Mouse (Mus musculus): Measurements from ENCODE around the gene Pea15a. TPM values are rescaled to one million over a fixed set of nuclear protein-coding genes. Genes with fewer than 3 reads are reported as not detected.
A peak's percentile ranks its signal among the peaks of the same experiment; 100 is the strongest.

Gene Pea15a
- polyA plus RNA-seq, 1 experiment from 2014 or later: 405 TPM

GRCm38 (mm10) chr1:172219451-172220406 lies 13.1 kb upstream of the Pea15a start, which contains the start of gene Casq1:
TSS of gene Casq1 (minus strand) at chr1:172219868.
- Histone ChIP-seq H3K27me3 (no peaks in the 10 kb centered on the region), H3K27ac (peak within 1 kb of the TSS; percentile 81), H3K9ac (no peak within 1 kb of the TSS), H3K36me3 (replicated peaks) (no peaks in the 10 kb centered on the region), H3K4me3 (replicated peaks) (no peak within 1 kb of the TSS), H3K4me2 (no peak within 1 kb of the TSS), H3K9me3 (no peaks in the 10 kb centered on the region), H3K4me1 (peaks cover 57% of the 10 kb centered on the region)
- 77% methylated on average over 19 of the region's 19 CpGs for WGBS
- no peak; the same call in 1 of the 2 replicates for ATAC-seq (ENCODE audit: low FRiP score)

GRCm38 (mm10) chr1:172218164-172218910 lies 11.7 kb upstream of the Pea15a start:
- 52% methylated on average over 15 of the region's 15 CpGs for WGBS
- no peak for ATAC-seq (ENCODE audit: low FRiP score)
- no peak overlapping the region for H3K9ac ChIP-seq
- H3K9me3 ChIP-seq: no peaks in the 10 kb centered on the region
- no peak overlapping the region for H3K4me2 ChIP-seq
- H3K4me3 ChIP-seq (replicated peaks): no peak overlapping the region
- H3K36me3 ChIP-seq (replicated peaks): no peaks in the 10 kb centered on the region
- peaks cover 67% of the 10 kb centered on the region for H3K4me1 ChIP-seq
- no peaks in the 10 kb centered on the region for H3K27me3 ChIP-seq
- H3K27ac ChIP-seq: peak overlapping the region; percentile 36; the same call in 1 of the 2 replicates

- H3K27me3 ChIP-seq: no peaks in the 10 kb centered on the region
- H3K9ac ChIP-seq: peak overlapping the region; percentile 33; the same call in 1 of the 2 replicates
- H3K4me2 ChIP-seq: peak overlapping the region; percentile 40
- H3K4me1 ChIP-seq: peaks cover 66% of the 10 kb centered on the region
- ATAC-seq (ENCODE audit: low FRiP score): peak; percentile 63
- H3K36me3 ChIP-seq (replicated peaks): no peaks in the 10 kb centered on the region
- H3K9me3 ChIP-seq: no peaks in the 10 kb centered on the region
- H3K4me3 ChIP-seq (replicated peaks): no peak overlapping the region
- peak overlapping the region; percentile 63; the same call in 1 of the 2 replicates for H3K27ac ChIP-seq
- 0% methylated on average over 5 of the region's 5 CpGs for WGBS
Measured at GRCm38 (mm10) chr1:172217148-172217547, 10.5 kb upstream of the Pea15a start.

GRCm38 (mm10) chr1:172214748-172215147 lies 8.1 kb upstream of the Pea15a start:
- H3K27me3 ChIP-seq: no peaks in the 10 kb centered on the region
- no peak overlapping the region for H3K4me3 ChIP-seq (replicated peaks)
- H3K4me2 ChIP-seq: no peak overlapping the region
- no peak overlapping the region for H3K9ac ChIP-seq
- H3K27ac ChIP-seq: 0 out of 2 replicates have a peak overlapping the region, but pooled peaks have one; percentile 13
- no peak for ATAC-seq (ENCODE audit: low FRiP score)
- no peaks in the 10 kb centered on the region for H3K36me3 ChIP-seq (replicated peaks)
- 70% methylated on average over 3 of the region's 3 CpGs for WGBS
- no peaks in the 10 kb centered on the region for H3K9me3 ChIP-seq
- H3K4me1 ChIP-seq: peaks cover 49% of the 10 kb centered on the region

- WGBS: 68% methylated on average over 4 of the region's 4 CpGs
- H3K9me3 ChIP-seq: no peaks in the 10 kb centered on the region
- peaks cover 40% of the 10 kb centered on the region for H3K4me1 ChIP-seq
- H3K4me2 ChIP-seq: no peak overlapping the region
- no peak overlapping the region for H3K4me3 ChIP-seq (replicated peaks)
- H3K9ac ChIP-seq: no peak overlapping the region
- H3K27ac ChIP-seq: no peak overlapping the region
- H3K36me3 ChIP-seq (replicated peaks): no peaks in the 10 kb centered on the region
- no peak for ATAC-seq (ENCODE audit: low FRiP score)
- H3K27me3 ChIP-seq: no peaks in the 10 kb centered on the region
Measured at GRCm38 (mm10) chr1:172213771-172214170, 7.2 kb upstream of the Pea15a start.

GRCm38 (mm10) chr1:172212776-172213175 lies 6.2 kb upstream of the Pea15a start:
- H3K27ac ChIP-seq: 0 out of 2 replicates have a peak overlapping the region, but pooled peaks have one; percentile 31

GRCm38 (mm10) chr1:172207111-172207584 lies 544 bp upstream of the Pea15a start:
- H3K9me3 ChIP-seq: no peaks in the 10 kb centered on the region
- peak overlapping the region; percentile 73 for H3K4me2 ChIP-seq
- peaks cover 55% of the 10 kb centered on the region for H3K4me1 ChIP-seq
- peak overlapping the region; percentile 84; the same call in 1 of the 2 replicates for H3K4me3 ChIP-seq (replicated peaks)
- peak overlapping the region; percentile 99 for H3K27ac ChIP-seq
- no peaks in the 10 kb centered on the region for H3K27me3 ChIP-seq
- no peaks in the 10 kb centered on the region for H3K36me3 ChIP-seq (replicated peaks)
- no peak for ATAC-seq (ENCODE audit: low FRiP score)
- 9% methylated on average over 7 of the region's 7 CpGs for WGBS
- H3K9ac ChIP-seq: peak overlapping the region; percentile 91

More at GRCm38 (mm10) chr1:172212776-172213175, 6.2 kb upstream of the Pea15a start:
- no peaks in the 10 kb centered on the region for H3K36me3 ChIP-seq (replicated peaks)
- H3K27me3 ChIP-seq: no peaks in the 10 kb centered on the region
- H3K9me3 ChIP-seq: no peaks in the 10 kb centered on the region
- peaks cover 30% of the 10 kb centered on the region for H3K4me1 ChIP-seq
- no peak for ATAC-seq (ENCODE audit: low FRiP score)
- H3K4me3 ChIP-seq (replicated peaks): no peak overlapping the region
- no peak overlapping the region for H3K4me2 ChIP-seq
- 58% methylated on average over 5 of the region's 5 CpGs for WGBS
- H3K9ac ChIP-seq: no peak overlapping the region

GRCm38 (mm10) chr1:172205741-172206087 lies 890 bp downstream of the Pea15a start:
- WGBS: 4% methylated on average over 3 of the region's 3 CpGs
- Histone ChIP-seq H3K9ac (peak overlapping the region; percentile 91), H3K4me3 (replicated peaks) (peak overlapping the region; percentile 84), H3K27me3 (no peaks in the 10 kb centered on the region), H3K36me3 (replicated peaks) (no peaks in the 10 kb centered on the region), H3K27ac (peak overlapping the region; percentile 99), H3K9me3 (no peaks in the 10 kb centered on the region), H3K4me2 (peak overlapping the region; percentile 73), H3K4me1 (peaks cover 66% of the 10 kb centered on the region)
- ATAC-seq (ENCODE audit: low FRiP score): no peak

GRCm38 (mm10) chr1:172204814-172205740 lies 1.5 kb downstream of the Pea15a start:
- Histone ChIP-seq H3K27ac (peak overlapping the region; percentile 99), H3K36me3 (replicated peaks) (peaks cover 4% of the 10 kb centered on the region), H3K9me3 (no peaks in the 10 kb centered on the region), H3K27me3 (no peaks in the 10 kb centered on the region), H3K4me2 (peak overlapping the region; percentile 73), H3K4me1 (peaks cover 71% of the 10 kb centered on the region), H3K9ac (peak overlapping the region; percentile 91), H3K4me3 (replicated peaks) (peak overlapping the region; percentile 84)
- ATAC-seq (ENCODE audit: low FRiP score): no peak
- WGBS: 14% methylated on average over 15 of the region's 15 CpGs

- WGBS: 0% methylated on average over 9 of the region's 9 CpGs
Measured at GRCm38 (mm10) chr1:172204033-172204813, 2.4 kb downstream of the Pea15a start.

GRCm38 (mm10) chr1:172203566-172203965 lies 3.0 kb downstream of the Pea15a start:
- Histone ChIP-seq H3K27ac (peak overlapping the region; percentile 99), H3K4me1 (peaks cover 76% of the 10 kb centered on the region), H3K4me2 (peak overlapping the region; percentile 73), H3K36me3 (replicated peaks) (peaks cover 18% of the 10 kb centered on the region), H3K4me3 (replicated peaks) (peak overlapping the region; percentile 84), H3K9ac (peak overlapping the region; percentile 91), H3K9me3 (no peaks in the 10 kb centered on the region), H3K27me3 (no peaks in the 10 kb centered on the region)
- 1% methylated on average over 4 of the region's 4 CpGs for WGBS
- ATAC-seq (ENCODE audit: low FRiP score): no peak

More at GRCm38 (mm10) chr1:172204033-172204813, 2.4 kb downstream of the Pea15a start:
- Histone ChIP-seq H3K4me1 (peaks cover 76% of the 10 kb centered on the region), H3K36me3 (replicated peaks) (peaks cover 12% of the 10 kb centered on the region), H3K4me2 (peak overlapping the region; percentile 73), H3K4me3 (replicated peaks) (peak overlapping the region; percentile 84), H3K9ac (peak overlapping the region; percentile 91), H3K27me3 (no peaks in the 10 kb centered on the region), H3K9me3 (no peaks in the 10 kb centered on the region), H3K27ac (peak overlapping the region; percentile 99)
- no peak for ATAC-seq (ENCODE audit: low FRiP score)
